Mouse (Mus musculus) midbrain, postnatal 0 days (tissue): Measurements from ENCODE around the gene Siah3. TPM values are rescaled to one million over a fixed set of nuclear protein-coding genes. Genes with fewer than 3 reads are reported as not detected.

Experiments used
- ATAC-seq: fragments of 200-750 bp; cut with Nextera tagmentation; 2 replicates; pipeline ENCODE4 v1.8.0; 2017; ENCODE audit warnings: moderate number of reproducible peaks, mild to moderate bottlenecking, moderate TSS enrichment, moderate library complexity; ENCODE audit not compliant: low FRiP score
- DNase-seq: peaks from one replicate; pipeline ENCODE4 v3.0.0-alpha.2; 2015; ENCODE audit warnings: low spot score
- H3K27ac ChIP-seq: fragments of 300-500 bp; sonication (generic); 2 replicates; pipeline ENCODE4 v1.5.1; 2014; ENCODE audit warnings: low read depth, mild to moderate bottlenecking, low read length, mixed read lengths
- H3K27me3 ChIP-seq: fragments of 300-500 bp; sonication (generic); 2 replicates; pipeline ENCODE4 v1.6.1; 2014; ENCODE audit warnings: low read length, control low read depth, mixed read lengths; ENCODE audit not compliant: insufficient read depth
- H3K36me3 ChIP-seq: fragments of 300-500 bp; sonication (generic); 2 replicates; pipeline ENCODE4 v1.6.1; 2014; ENCODE audit warnings: low read length, control low read depth, mixed read lengths; ENCODE audit not compliant: insufficient read depth
- H3K4me1 ChIP-seq: fragments of 300-500 bp; sonication (generic); 2 replicates; pipeline ENCODE4 v1.6.1; 2014; ENCODE audit warnings: mild to moderate bottlenecking, control low read depth, antibody characterized with exemption, low read length, mixed read lengths; ENCODE audit not compliant: insufficient read depth
- H3K4me2 ChIP-seq: fragments of 300-500 bp; sonication (generic); 2 replicates; pipeline ENCODE4 v1.6.1; 2014; ENCODE audit warnings: low read depth, mild to moderate bottlenecking, low read length, mixed read lengths; ENCODE audit not compliant: poor library complexity, severe bottlenecking
- H3K4me3 ChIP-seq: fragments of 300-500 bp; sonication (generic); 2 replicates; pipeline ENCODE4 v1.5.1; 2014; ENCODE audit warnings: low read depth, mild to moderate bottlenecking, low read length, moderate library complexity
- H3K9ac ChIP-seq: fragments of 300-500 bp; sonication (generic); replicated peaks from 2 replicates; pipeline ENCODE4 v1.6.1; 2014; ENCODE audit warnings: mild to moderate bottlenecking, low read length, moderate library complexity, mixed read lengths; ENCODE audit not compliant: poor library complexity, severe bottlenecking
- H3K9me3 ChIP-seq: fragments of 300-500 bp; sonication (generic); 2 replicates; pipeline ENCODE4 v1.6.1; 2016; ENCODE audit warnings: low read length, control low read depth
- CTCF ChIP-seq: IDR thresholded peaks from 2 replicates; pipeline ENCODE4 v1.5.1; 2016; ENCODE audit warnings: antibody characterized with exemption, mild to moderate bottlenecking
- WGBS: fragments of 180-500 bp; shearing (Covaris S2); extraction: QIAGEN DNeasy Blood & Tissue Kit; methylation state at CpG from one replicate; pipeline ENCODE4 v1.1.7; 2014; 5-methylcytosine and 5-hydroxymethylcytosine counted together
- polyA plus RNA-seq: library from polyadenylated mRNA; unstranded; fragments of >200 nt; fragmentation: Nextera tagmentation; extraction: Ambion mirVana; gene quantifications from 2 replicates; pipeline ENCODE4 v1.2.1, GENCODE M21; 2015
- total RNA-seq: library from RNA; depleted of rRNA; stranded (reverse); fragments of >200 nt; gene quantifications from 2 replicates; pipeline ENCODE4 v1.2.3, GENCODE M21; 2014; rRNA removed

Gene Siah3
- total RNA-seq (6.8 and 9.2 TPM in 2 replicates), polyA plus RNA-seq (2.5 and 3.1 TPM in 2 replicates)

GRCm38 (mm10) chr14:75455743-75456421 is at the start of gene Siah3:
Gene Siah3, plus strand, starts transcription at chr14:75455982.
- H3K36me3 ChIP-seq, result no peaks in the 10 kb centered on the region
- no peak for TF ChIP-seq CTCF
- peak; percentile 65 for ATAC-seq
- H3K4me2 ChIP-seq, result peak within 1 kb of the TSS; percentile 90
- peaks cover 4% of the 10 kb centered on the region; the same call in 1 of the 2 replicates for H3K4me1 ChIP-seq
- H3K9me3 ChIP-seq, result no peaks in the 10 kb centered on the region
- DNase-seq, result peak; percentile 80
- WGBS, result 5% methylated on average over 18 of the region's 18 CpGs
- H3K27me3 ChIP-seq, result no peaks in the 10 kb centered on the region
- peak within 1 kb of the TSS; percentile 44 for H3K9ac ChIP-seq
- H3K4me3 ChIP-seq, result peak within 1 kb of the TSS; percentile 49
- peak within 1 kb of the TSS; percentile 62 for H3K27ac ChIP-seq

- 73% methylated on average over 3 of the region's 3 CpGs for WGBS
- Histone ChIP-seq H3K9me3 (no peaks in the 10 kb centered on the region), H3K9ac (no peak overlapping the region), H3K4me1 (no peaks in the 10 kb centered on the region), H3K4me3 (no peak overlapping the region), H3K27ac (no peak overlapping the region), H3K27me3 (no peaks in the 10 kb centered on the region), H3K36me3 (no peaks in the 10 kb centered on the region), H3K4me2 (no peak overlapping the region)
- DNase-seq (no peak), ATAC-seq (no peak)
- no peak for TF ChIP-seq CTCF
Observed at GRCm38 (mm10) chr14:75409772-75410171, 46.0 kb upstream of the Siah3 start.

- H3K27ac ChIP-seq, result no peak overlapping the region
- no peak for TF ChIP-seq CTCF
- H3K4me3 ChIP-seq, result no peak overlapping the region
- H3K9me3 ChIP-seq, result no peaks in the 10 kb centered on the region
- 84% methylated on average over 4 of the region's 4 CpGs for WGBS
- no peaks in the 10 kb centered on the region for H3K36me3 ChIP-seq
- H3K27me3 ChIP-seq, result no peaks in the 10 kb centered on the region
- ATAC-seq (no peak), DNase-seq (no peak)
- no peaks in the 10 kb centered on the region for H3K4me1 ChIP-seq
- H3K4me2 ChIP-seq, result no peak overlapping the region
- no peak overlapping the region for H3K9ac ChIP-seq
Observed at GRCm38 (mm10) chr14:75410392-75410791, 45.4 kb upstream of the Siah3 start.

GRCm38 (mm10) chr14:75418721-75419120 is 37.1 kb upstream of the Siah3 start:
- Histone ChIP-seq H3K4me3 (no peak overlapping the region), H3K9ac (no peak overlapping the region), H3K27me3 (no peaks in the 10 kb centered on the region), H3K4me1 (peaks cover 5% of the 10 kb centered on the region; the same call in 1 of the 2 replicates), H3K27ac (no peak overlapping the region), H3K36me3 (no peaks in the 10 kb centered on the region), H3K9me3 (no peaks in the 10 kb centered on the region), H3K4me2 (no peak overlapping the region)
- DNase-seq, result no peak
- WGBS, result 79% methylated on average over 3 of the region's 3 CpGs
- no peak for ATAC-seq
- TF ChIP-seq CTCF, result no peak

- no peak overlapping the region for H3K4me3 ChIP-seq
- no peaks in the 10 kb centered on the region for H3K9me3 ChIP-seq
- TF ChIP-seq CTCF, result no peak
- peaks cover 5% of the 10 kb centered on the region; the same call in 1 of the 2 replicates for H3K4me1 ChIP-seq
- no peak overlapping the region for H3K9ac ChIP-seq
- ATAC-seq (no peak), DNase-seq (no peak)
- H3K27ac ChIP-seq, result no peak overlapping the region
- H3K4me2 ChIP-seq, result no peak overlapping the region
- 86% methylated on average over 7 of the region's 7 CpGs for WGBS
- H3K36me3 ChIP-seq, result no peaks in the 10 kb centered on the region
- no peaks in the 10 kb centered on the region for H3K27me3 ChIP-seq
Observed at GRCm38 (mm10) chr14:75419876-75420275, 35.9 kb upstream of the Siah3 start.

- H3K27me3 ChIP-seq, result no peaks in the 10 kb centered on the region
- DNase-seq, result no peak
- no peak for TF ChIP-seq CTCF
- no peaks in the 10 kb centered on the region for H3K9me3 ChIP-seq
- H3K4me2 ChIP-seq, result no peak overlapping the region
- H3K9ac ChIP-seq, result no peak overlapping the region
- ATAC-seq, result no peak
- WGBS, result 60% methylated on average over 6 of the region's 6 CpGs
- no peaks in the 10 kb centered on the region for H3K36me3 ChIP-seq
- H3K4me1 ChIP-seq, result peaks cover 3% of the 10 kb centered on the region; the same call in 1 of the 2 replicates
- H3K27ac ChIP-seq, result no peak overlapping the region
- H3K4me3 ChIP-seq, result no peak overlapping the region
Observed at GRCm38 (mm10) chr14:75420811-75421210, 35.0 kb upstream of the Siah3 start.
